Mouse (Mus musculus): ENCODE results near the gene Azgp1. TPM values are rescaled to one million over a fixed set of nuclear protein-coding genes. Genes with fewer than 3 reads are reported as not detected.

The Azgp1 gene
- polyA plus RNA-seq, 1 experiment: not detected

- TF ChIP-seq CTCF (IDR thresholded peaks at IDR 0.05; ENCODE audit: insufficient read depth, low read depth, low read length) (no peak), POLR2A (IDR thresholded peaks at IDR 0.05; ENCODE audit: insufficient read depth, low read depth, low read length) (no peak)
- no peaks in the 10 kb centered on the region for H3K4me1 ChIP-seq (ENCODE audit: control insufficient read depth, insufficient read depth, low read length)
- H3K27ac ChIP-seq (ENCODE audit: insufficient read depth, low read depth, low read length): no peak overlapping the region
- H3K4me3 ChIP-seq (ENCODE audit: insufficient read depth, low read depth, low read length): no peak overlapping the region
Observed at GRCm38 (mm10) chr5:137966492-137966891, 14.8 kb upstream of the Azgp1 start.

- Histone ChIP-seq H3K4me1 (ENCODE audit: control insufficient read depth, insufficient read depth, low read length) (no peaks in the 10 kb centered on the region), H3K4me3 (ENCODE audit: insufficient read depth, low read depth, low read length) (no peak overlapping the region), H3K27ac (ENCODE audit: insufficient read depth, low read depth, low read length) (no peak overlapping the region)
- WGBS: 81% methylated on average over 2 of the region's 2 CpGs
- TF ChIP-seq POLR2A (IDR thresholded peaks at IDR 0.05; ENCODE audit: insufficient read depth, low read depth, low read length) (no peak), CTCF (IDR thresholded peaks at IDR 0.05; ENCODE audit: insufficient read depth, low read depth, low read length) (no peak)
Observed at GRCm38 (mm10) chr5:137973161-137973560, 8.2 kb upstream of the Azgp1 start.

GRCm38 (mm10) chr5:137973738-137974137 is 7.6 kb upstream of the Azgp1 start:
- no peaks in the 10 kb centered on the region for H3K4me1 ChIP-seq (ENCODE audit: control insufficient read depth, insufficient read depth, low read length)
- TF ChIP-seq CTCF (IDR thresholded peaks at IDR 0.05; ENCODE audit: insufficient read depth, low read depth, low read length) (no peak), POLR2A (IDR thresholded peaks at IDR 0.05; ENCODE audit: insufficient read depth, low read depth, low read length) (no peak)
- 52% methylated on average over 3 of the region's 3 CpGs for WGBS
- H3K4me3 ChIP-seq (ENCODE audit: insufficient read depth, low read depth, low read length): no peak overlapping the region
- H3K27ac ChIP-seq (ENCODE audit: insufficient read depth, low read depth, low read length): no peak overlapping the region

DNA sequence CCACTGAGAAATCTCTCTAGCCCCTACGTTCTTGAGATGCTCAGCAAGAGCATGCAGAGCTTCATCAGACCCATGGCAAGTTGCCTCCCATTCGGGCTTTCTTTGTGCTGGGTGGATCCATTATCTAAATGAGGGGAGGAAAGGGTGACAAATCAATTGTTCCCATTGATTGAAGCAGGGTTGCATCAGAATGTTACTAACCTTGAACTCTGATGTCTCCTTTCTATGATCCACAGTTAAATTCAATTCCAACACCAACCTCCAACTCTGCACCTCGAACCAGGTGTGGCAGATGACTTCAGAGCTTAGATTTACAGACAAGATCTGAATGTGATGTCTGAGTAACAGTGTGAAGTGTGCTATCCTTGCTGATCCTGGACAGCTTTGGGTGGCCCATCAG is 6.6 kb upstream of the Azgp1 start:
- 63% methylated on average over 3 of the region's 3 CpGs for WGBS
- TF ChIP-seq POLR2A (IDR thresholded peaks at IDR 0.05; ENCODE audit: insufficient read depth, low read depth, low read length): no peak
- TF ChIP-seq CTCF (IDR thresholded peaks at IDR 0.05; ENCODE audit: insufficient read depth, low read depth, low read length): no peak
- H3K4me1 ChIP-seq (ENCODE audit: control insufficient read depth, insufficient read depth, low read length): no peaks in the 10 kb centered on the region

DNA sequence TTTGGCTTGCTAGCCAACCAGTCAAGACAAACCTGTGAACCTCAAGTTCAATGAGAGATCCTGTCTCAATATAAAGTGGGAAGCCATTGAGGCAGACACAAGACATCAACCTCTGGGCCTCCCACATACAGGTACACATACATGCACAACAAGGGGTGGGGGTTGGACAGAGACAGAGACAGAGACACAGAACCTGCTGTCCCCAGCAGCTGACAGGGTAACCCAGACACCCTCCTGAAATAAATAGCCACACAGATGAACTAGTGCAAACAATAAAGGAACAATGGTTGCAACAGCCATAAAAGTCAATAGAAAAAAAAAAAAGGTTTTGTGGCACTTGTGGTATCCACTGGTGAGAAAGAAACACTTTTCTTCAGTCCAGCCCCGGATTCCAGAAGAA is 5.9 kb upstream of the Azgp1 start:
- H3K4me1 ChIP-seq (ENCODE audit: control insufficient read depth, insufficient read depth, low read length): no peaks in the 10 kb centered on the region
- TF ChIP-seq POLR2A (IDR thresholded peaks at IDR 0.05; ENCODE audit: insufficient read depth, low read depth, low read length) (no peak), CTCF (IDR thresholded peaks at IDR 0.05; ENCODE audit: insufficient read depth, low read depth, low read length) (no peak)
- WGBS: 52% methylated on average over 1 of the region's 1 CpGs
- H3K27ac ChIP-seq (ENCODE audit: insufficient read depth, low read depth, low read length): no peak overlapping the region
- H3K4me3 ChIP-seq (ENCODE audit: insufficient read depth, low read depth, low read length): no peak overlapping the region

More for the DNA sequence above, 6.6 kb upstream of the Azgp1 start:
- Histone ChIP-seq H3K4me3 (ENCODE audit: insufficient read depth, low read depth, low read length) (no peak overlapping the region), H3K27ac (ENCODE audit: insufficient read depth, low read depth, low read length) (no peak overlapping the region)

DNA sequence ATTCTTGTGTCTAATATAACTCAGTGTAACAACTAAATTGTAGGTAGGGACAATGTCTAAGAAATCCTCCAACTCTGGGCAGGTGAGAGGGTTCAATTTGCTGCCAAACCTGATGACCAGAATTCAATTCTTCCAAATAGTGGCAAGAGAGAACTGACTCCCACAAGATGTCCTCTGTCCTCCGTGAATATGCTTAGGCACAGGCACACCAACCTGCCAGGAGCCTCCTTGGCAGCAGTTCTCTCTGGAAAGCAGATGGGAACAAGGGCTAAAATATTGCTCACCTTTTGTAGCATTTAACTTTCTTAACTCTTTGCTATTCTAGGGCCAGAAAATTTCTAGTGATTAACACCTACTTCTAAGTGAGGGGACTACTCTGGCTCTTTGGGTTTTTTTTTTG is 4.0 kb upstream of the Azgp1 start:
- TF ChIP-seq CTCF (IDR thresholded peaks at IDR 0.05; ENCODE audit: insufficient read depth, low read depth, low read length) (no peak), POLR2A (IDR thresholded peaks at IDR 0.05; ENCODE audit: insufficient read depth, low read depth, low read length) (no peak)
- no peaks in the 10 kb centered on the region for H3K4me1 ChIP-seq (ENCODE audit: control insufficient read depth, insufficient read depth, low read length)
- 32% methylated on average over 1 of the region's 1 CpGs for WGBS
- no peak overlapping the region for H3K4me3 ChIP-seq (ENCODE audit: insufficient read depth, low read depth, low read length)
- H3K27ac ChIP-seq (ENCODE audit: insufficient read depth, low read depth, low read length): no peak overlapping the region

- H3K4me3 ChIP-seq (ENCODE audit: insufficient read depth, low read depth, low read length): no peak overlapping the region
- no peak for TF ChIP-seq POLR2A (IDR thresholded peaks at IDR 0.05; ENCODE audit: insufficient read depth, low read depth, low read length)
- no peak for TF ChIP-seq CTCF (IDR thresholded peaks at IDR 0.05; ENCODE audit: insufficient read depth, low read depth, low read length)
- no peak overlapping the region for H3K27ac ChIP-seq (ENCODE audit: insufficient read depth, low read depth, low read length)
- no peaks in the 10 kb centered on the region for H3K4me1 ChIP-seq (ENCODE audit: control insufficient read depth, insufficient read depth, low read length)
- 76% methylated on average over 2 of the region's 2 CpGs for WGBS
Observed at GRCm38 (mm10) chr5:137979081-137979480, 2.2 kb upstream of the Azgp1 start.

GRCm38 (mm10) chr5:137986351-137986750 is 5.0 kb downstream of the Azgp1 start:
- H3K4me1 ChIP-seq (ENCODE audit: control insufficient read depth, insufficient read depth, low read length): no peaks in the 10 kb centered on the region
- no peak overlapping the region for H3K27ac ChIP-seq (ENCODE audit: insufficient read depth, low read depth, low read length)
- TF ChIP-seq POLR2A (IDR thresholded peaks at IDR 0.05; ENCODE audit: insufficient read depth, low read depth, low read length) (no peak), CTCF (IDR thresholded peaks at IDR 0.05; ENCODE audit: insufficient read depth, low read depth, low read length) (no peak)
- WGBS: 89% methylated on average over 1 of the region's 1 CpGs
- H3K4me3 ChIP-seq (ENCODE audit: insufficient read depth, low read depth, low read length): no peak overlapping the region

- WGBS: 86% methylated on average over 5 of the region's 5 CpGs
- TF ChIP-seq POLR2A (IDR thresholded peaks at IDR 0.05; ENCODE audit: insufficient read depth, low read depth, low read length) (no peak), CTCF (IDR thresholded peaks at IDR 0.05; ENCODE audit: insufficient read depth, low read depth, low read length) (no peak)
- Histone ChIP-seq H3K27ac (ENCODE audit: insufficient read depth, low read depth, low read length) (no peak overlapping the region), H3K4me1 (ENCODE audit: control insufficient read depth, insufficient read depth, low read length) (no peaks in the 10 kb centered on the region), H3K4me3 (ENCODE audit: insufficient read depth, low read depth, low read length) (no peak overlapping the region)
Observed at GRCm38 (mm10) chr5:138009437-138009836, 28.1 kb downstream of the Azgp1 start.

DNA sequence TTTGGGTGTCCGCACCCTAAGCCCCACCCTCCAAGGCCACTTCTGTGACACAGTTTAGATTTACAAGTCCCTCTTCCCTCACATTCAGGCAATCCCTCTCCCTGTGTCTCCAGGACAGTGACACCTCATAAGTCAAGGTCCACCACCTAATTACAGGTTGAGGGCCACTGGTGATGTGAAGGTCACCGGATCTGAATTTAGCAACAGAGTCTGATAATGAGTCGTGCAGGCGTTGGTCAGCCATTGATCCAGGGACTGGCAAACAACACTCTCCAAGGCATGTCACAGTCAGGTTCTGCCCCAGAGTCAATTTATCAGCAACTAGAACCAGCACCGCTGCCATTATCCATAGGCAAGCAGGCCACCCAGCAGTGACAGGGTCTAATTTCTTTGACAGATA is 31.1 kb downstream of the Azgp1 start:
- no peak overlapping the region for H3K27ac ChIP-seq (ENCODE audit: insufficient read depth, low read depth, low read length)
- TF ChIP-seq CTCF (IDR thresholded peaks at IDR 0.05; ENCODE audit: insufficient read depth, low read depth, low read length): no peak
- TF ChIP-seq POLR2A (IDR thresholded peaks at IDR 0.05; ENCODE audit: insufficient read depth, low read depth, low read length): no peak
- H3K4me1 ChIP-seq (ENCODE audit: control insufficient read depth, insufficient read depth, low read length): no peaks in the 10 kb centered on the region
- 92% methylated on average over 5 of the region's 5 CpGs for WGBS
- no peak overlapping the region for H3K4me3 ChIP-seq (ENCODE audit: insufficient read depth, low read depth, low read length)

All from olfactory bulb, adult 2 months (tissue).